In the genomic region with DNA sequence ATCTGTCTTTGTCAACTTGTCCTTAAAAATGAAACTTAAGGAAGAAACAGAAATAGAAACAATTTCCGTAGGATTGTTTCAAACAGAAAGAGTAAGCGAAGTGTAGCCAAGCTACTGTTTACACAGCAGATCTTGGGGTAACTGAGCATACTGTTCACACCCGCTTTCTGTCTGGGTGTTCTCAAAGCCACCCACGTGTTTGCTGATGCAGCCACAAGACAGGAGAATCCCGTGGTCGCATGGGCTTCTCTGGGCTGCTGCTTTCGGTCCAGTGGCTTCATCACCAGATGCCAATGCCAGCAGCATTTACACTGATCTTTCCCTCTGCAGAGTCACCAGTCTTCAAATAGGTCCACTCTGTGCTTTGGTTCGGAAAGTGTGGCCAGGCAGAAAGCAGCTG, we compare ENCODE assay signal across 26 mouse cellular contexts.
DNase-seq lines count a peak whose midpoint lies in the region; ATAC-seq and TF ChIP-seq lines count a peak whose summit lies in the region.
"Had no signal": no experiment of that assay in that cellular context is flagged by ENCODE, and none has a peak within 500 bp of the region (broad histone marks: within the 10 kb centered on the region; RNA-seq: fewer than 3 reads in every experiment).

No protein-coding gene starts in this region.

- H3K79me2 ChIP-seq in CH12.LX (replicated peaks; ENCODE audit: control insufficient read depth, extremely low read depth, insufficient read depth, poor library complexity, severe bottlenecking) (no peaks in the 10 kb centered on the region), myocyte (ENCODE audit: control insufficient read depth, insufficient read depth) (no peaks in the 10 kb centered on the region)

- 27% methylated on average over 8 of the region's 8 CpGs for WGBS in kidney, postnatal 0 days
- 38% methylated on average over 8 of the region's 8 CpGs for WGBS in kidney, embryonic 14.5 days

- no peak for TF ChIP-seq CTCF in kidney, postnatal 0 days (IDR thresholded peaks at IDR 0.05; ENCODE audit: low read depth)
- TF ChIP-seq CTCF in CH12.LX (conservative IDR thresholded peaks at IDR 0.05 in 1 of 2, IDR thresholded peaks at IDR 0.05 in 1 of 2; ENCODE audit: low read depth in 2 of 2, low read length in 2 of 2) = no peak

- H3ac ChIP-seq in myocyte (ENCODE audit: control insufficient read depth, insufficient read length) = no peak overlapping the region

- TF ChIP-seq POLR2A in CH12.LX (IDR thresholded peaks at IDR 0.05; ENCODE audit: low read depth, low read length) (no peak), myocyte (IDR thresholded peaks at IDR 0.05; ENCODE audit: insufficient read length, low read depth) (no peak)

- in situ Hi-C loops in CH12.LX (cut with MboI; ENCODE audit: low pct_ligation_motif_present, low pct_unique_long_range_greater_than_20kb, low sequenced_read_pairs) = loop anchor here (25.0 kb wide), 1 partner anchor 307 kb away; no protein-coding TSS in a partner anchor

- H3K27ac ChIP-seq in kidney, postnatal 0 days = no peak overlapping the region
- H3K27ac ChIP-seq in kidney, embryonic 14.5 days (ENCODE audit: low read depth, low read length) = no peak overlapping the region
- no peak overlapping the region for H3K27ac ChIP-seq in CH12.LX (ENCODE audit: insufficient read depth, low read depth)
- H3K27ac ChIP-seq: forebrain, embryonic 15.5 days; heart, adult 2 months; hindbrain, embryonic 12.5 days; layer of hippocampus, adult 2 months; limb, embryonic 12.5 days; neural tube, embryonic 12.5 days had no signal

- H3K27me3 ChIP-seq in kidney, postnatal 0 days (ENCODE audit: insufficient read depth, low read length) = no peaks in the 10 kb centered on the region
- no peaks in the 10 kb centered on the region for H3K27me3 ChIP-seq in kidney, embryonic 14.5 days (ENCODE audit: control insufficient read depth, insufficient read depth, low read length)
- H3K27me3 ChIP-seq in CH12.LX (replicated peaks) (no peaks in the 10 kb centered on the region), myocyte (ENCODE audit: control insufficient read depth, insufficient read depth, insufficient read length) (no peaks in the 10 kb centered on the region)
- H3K27me3 ChIP-seq: forebrain, embryonic 15.5 days; hindbrain, embryonic 12.5 days; neural tube, embryonic 12.5 days had no signal

- ATAC-seq in kidney, postnatal 0 days (replicated peaks; ENCODE audit: low FRiP score, low read depth) = no peak
- no peak for ATAC-seq in kidney, embryonic 14.5 days (ENCODE audit: low FRiP score, low TSS enrichment)
- ATAC-seq: forebrain, embryonic 15.5 days; intestine, postnatal 0 days; liver, postnatal 0 days had no signal

- peak; percentile 41 for DNase-seq in kidney, postnatal 0 days (ENCODE audit: low spot score)
- peak; percentile 12 for DNase-seq in A20 (ENCODE audit: low read depth, low spot score)
- no peak for DNase-seq in CH12.LX (ENCODE audit: extremely low read depth)
- DNase-seq in urinary bladder, postnatal 4 days (ENCODE audit: low spot score in 2 of 2) = no peak
- DNase-seq in adrenal gland, adult 2 months = no peak
- DNase-seq: adrenal gland, postnatal 36 days; cerebellum, adult 18-20 months; cerebellum, postnatal 14 days; embryo, embryonic 11 days; gastrocnemius, postnatal 36 days; heart, adult 2 months; kidney, postnatal 14 days; liver, postnatal 0 days; midbrain, embryonic 14.5 days; right cerebral cortex, postnatal 25 days; thymus, adult 18-20 months; thymus, postnatal 36 days had no signal

- TF ChIP-seq RAD21 in CH12.LX (IDR thresholded peaks at IDR 0.05; ENCODE audit: low read depth, low read length) = no peak

- no peaks in the 10 kb centered on the region for H3K36me3 ChIP-seq in kidney, postnatal 0 days (ENCODE audit: insufficient read depth, low read length)
- no peaks in the 10 kb centered on the region for H3K36me3 ChIP-seq in kidney, embryonic 14.5 days (ENCODE audit: control insufficient read depth, insufficient read depth, low read length)
- H3K36me3 ChIP-seq in CH12.LX (replicated peaks in 1 of 2; ENCODE audit: control insufficient read depth in 1 of 2, insufficient read depth in 1 of 2, low read length in 1 of 2) (no peaks in the 10 kb centered on the region), myocyte (ENCODE audit: control insufficient read depth, insufficient read depth) (no peaks in the 10 kb centered on the region)
- H3K36me3 ChIP-seq: forebrain, embryonic 15.5 days; hindbrain, embryonic 12.5 days; limb, embryonic 12.5 days; neural tube, embryonic 12.5 days had no signal

- no peak overlapping the region for H3K9ac ChIP-seq in kidney, postnatal 0 days (ENCODE audit: low read depth, low read length)
- no peak overlapping the region for H3K9ac ChIP-seq in kidney, embryonic 14.5 days (ENCODE audit: low read depth, low read length)
- no peak overlapping the region for H3K9ac ChIP-seq in CH12.LX (ENCODE audit: insufficient read depth, low read depth)
- H3K9ac ChIP-seq: forebrain, embryonic 15.5 days; hindbrain, embryonic 12.5 days; limb, embryonic 12.5 days; liver, postnatal 0 days; neural tube, embryonic 12.5 days had no signal

- no peak overlapping the region for H3K4me3 ChIP-seq in kidney, postnatal 0 days (replicated peaks; ENCODE audit: low read depth, low read length)
- H3K4me3 ChIP-seq in kidney, embryonic 14.5 days (ENCODE audit: low read length) = no peak overlapping the region
- H3K4me3 ChIP-seq in CH12.LX (replicated peaks in 1 of 3; ENCODE audit: low read depth in 2 of 3, low read length in 2 of 3, poor library complexity in 1 of 3) (no peak overlapping the region), myocyte (no peak overlapping the region)
- H3K4me3 ChIP-seq: forebrain, embryonic 15.5 days; heart, adult 2 months; hindbrain, embryonic 12.5 days; layer of hippocampus, adult 2 months; limb, embryonic 12.5 days; neural tube, embryonic 12.5 days had no signal

- peaks cover 3% of the 10 kb centered on the region for H3K4me1 ChIP-seq in kidney, postnatal 0 days (replicated peaks; ENCODE audit: insufficient read depth, low read length)
- 0 out of 2 replicates have a peak, but pooled peaks cover 5% of the 10 kb centered on the region for H3K4me1 ChIP-seq in kidney, embryonic 14.5 days (ENCODE audit: control insufficient read depth, insufficient read depth, low read length)
- H3K4me1 ChIP-seq in CH12.LX (ENCODE audit: control insufficient read depth in 1 of 2, insufficient read depth in 2 of 2) = peaks cover 0 to 7% of the 10 kb centered on the region in 2 experiments; a peak in 1 of 4 replicates
- H3K4me1 ChIP-seq: forebrain, embryonic 15.5 days; hindbrain, embryonic 12.5 days had no signal

- dilution Hi-C loops in CH12.LX (cut with MboI; ENCODE audit: extremely low pct_ligation_motif_present, extremely low pct_unique_long_range_greater_than_20kb, low sequenced_read_pairs) = no loop called here

- H3K9me3 ChIP-seq in kidney, postnatal 0 days (replicated peaks; ENCODE audit: low read length) = no peaks in the 10 kb centered on the region
- no peaks in the 10 kb centered on the region for H3K9me3 ChIP-seq in kidney, embryonic 14.5 days (ENCODE audit: control insufficient read depth, low read length)
- H3K9me3 ChIP-seq in CH12.LX (replicated peaks; ENCODE audit: low read length) = no peaks in the 10 kb centered on the region
- H3K9me3 ChIP-seq: forebrain, embryonic 15.5 days; hindbrain, embryonic 12.5 days; limb, embryonic 12.5 days; neural tube, embryonic 12.5 days had no signal

- peak overlapping the region; percentile 21 for H3K4me2 ChIP-seq in kidney, postnatal 0 days (ENCODE audit: low read length)
- H3K4me2 ChIP-seq in kidney, embryonic 14.5 days (replicated peaks; ENCODE audit: low read depth, low read length) = no peak overlapping the region
- peak overlapping the region; percentile 10; the same call in 1 of the 2 replicates for H3K4me2 ChIP-seq in CH12.LX (ENCODE audit: insufficient read depth, low read depth, poor library complexity, severe bottlenecking)
- peak overlapping the region; percentile 52 for H3K4me2 ChIP-seq in myocyte (ENCODE audit: low read depth)
- H3K4me2 ChIP-seq: forebrain, embryonic 15.5 days; hindbrain, embryonic 12.5 days; limb, embryonic 12.5 days; liver, embryonic 11.5 days; neural tube, embryonic 12.5 days had no signal

- TF ChIP-seq EP300 in CH12.LX (IDR thresholded peaks at IDR 0.05; ENCODE audit: low read length) = no peak

TF ChIP-seq in CH12.LX, 34 proteins besides CTCF, POLR2A, EP300 and RAD21:
- 0 out of 2 replicates have a peak, but pooled peaks have one; percentile 28 for TF ChIP-seq MYC (IDR thresholded peaks at IDR 0.05; ENCODE audit: low read depth, low read length)
- peak; percentile 61; the same call in 1 of the 2 replicates for TF ChIP-seq MAX (IDR thresholded peaks at IDR 0.05; ENCODE audit: low read length)
- no peak for TF ChIP-seq ZNF384 (IDR thresholded peaks at IDR 0.05; ENCODE audit: low read depth, low read length)
TF ChIP-seq in CH12.LX: peak in this region for 2.

TF ChIP-seq in myocyte, 11 proteins besides CTCF, POLR2A, EP300 and RAD21:
- TF ChIP-seq CEBPB (IDR thresholded peaks at IDR 0.05; ENCODE audit: insufficient read depth, poor library complexity, severe bottlenecking) (no peak), SRF (IDR thresholded peaks at IDR 0.05; ENCODE audit: control insufficient read depth, insufficient read length, low read depth) (no peak), USF1 (IDR thresholded peaks at IDR 0.05; ENCODE audit: low read depth) (no peak), TCF12 (IDR thresholded peaks at IDR 0.05; ENCODE audit: insufficient read depth, poor library complexity, severe bottlenecking) (no peak), MAX (IDR thresholded peaks at IDR 0.05; ENCODE audit: low read depth) (no peak), TCF3 (IDR thresholded peaks at IDR 0.05; ENCODE audit: insufficient read length, low read depth) (no peak), MYOG (IDR thresholded peaks at IDR 0.05; ENCODE audit: control insufficient read depth in 1 of 3, insufficient read depth in 1 of 3, insufficient read length in 2 of 3, low read depth in 2 of 3) (no peak), POLR2AphosphoS2 (IDR thresholded peaks at IDR 0.05; ENCODE audit: insufficient read length, low read depth) (no peak), E2F4 (IDR thresholded peaks at IDR 0.05; ENCODE audit: insufficient read depth) (no peak), REST (IDR thresholded peaks at IDR 0.05; ENCODE audit: insufficient read depth, insufficient read length) (no peak), MYOD1 (IDR thresholded peaks at IDR 0.05; ENCODE audit: control insufficient read depth in 1 of 3, insufficient read length in 2 of 3, low read depth in 2 of 3) (no peak)

Comparison
In these comparisons a context has a peak if more than half of its experiments do, and no peak if none do; other contexts are left out.
1. DNase-seq: peak in kidney, postnatal 0 days (single experiment) and A20 (single experiment); none in CH12.LX (single experiment), urinary bladder, postnatal 4 days (0 of 2) and adrenal gland, adult 2 months (single experiment).